Mouse (Mus musculus) cortical plate, adult 2 months (tissue): ENCODE measurements around the gene Erc2. TPM values are rescaled to one million over a fixed set of nuclear protein-coding genes. Genes with fewer than 3 reads are reported as not detected.
A peak's percentile ranks its signal among the peaks of the same experiment; 100 is the strongest.

Experiments
- H3K27ac ChIP-seq: fragments of 200-500 bp; 2 replicates; pipeline ENCODE4 v1.5.1; 2012; ENCODE audit warnings: low read length, control low read depth, inconsistent platforms; ENCODE audit not compliant: insufficient read depth
- H3K4me1 ChIP-seq: fragments of 200-500 bp; 2 replicates; pipeline ENCODE4 v1.6.1; 2011; ENCODE audit warnings: low read length; ENCODE audit not compliant: control insufficient read depth, insufficient read depth
- H3K4me3 ChIP-seq: fragments of 200-500 bp; 2 replicates; pipeline ENCODE4 v1.5.1; 2011; ENCODE audit warnings: mild to moderate bottlenecking, low read length, control low read depth; ENCODE audit not compliant: insufficient read depth
- CTCF ChIP-seq: fragments of 200-500 bp; IDR thresholded peaks from 2 replicates; pipeline ENCODE4 v1.5.1; 2011; ENCODE audit warnings: mild to moderate bottlenecking, control low read depth, low read length; ENCODE audit not compliant: insufficient read depth; ENCODE audit errors: extremely low read depth
- POLR2A ChIP-seq: fragments of 200-500 bp; IDR thresholded peaks from 2 replicates; pipeline ENCODE4 v1.6.1; 2011; ENCODE audit warnings: mild to moderate bottlenecking, low read length, control low read depth; ENCODE audit not compliant: insufficient read depth; ENCODE audit errors: extremely low read depth
- polyA plus RNA-seq: library from polyadenylated mRNA; depleted of rRNA; stranded (reverse); fragments of >200 nt; gene quantifications from 2 replicates; pipeline ENCODE4 v1.2.3, GENCODE M21; 2012

The Erc2 gene
- polyA plus RNA-seq, 1 experiment = 77.8 TPM

- no peak overlapping the region for H3K4me3 ChIP-seq
- no peak overlapping the region for H3K27ac ChIP-seq
- peaks cover 3% of the 10 kb centered on the region for H3K4me1 ChIP-seq
- TF ChIP-seq CTCF (no peak), POLR2A (no peak)
Measured at GRCm38 (mm10) chr14:27717364-27717763, 95.1 kb downstream of the Erc2 start.

- peaks cover 1% of the 10 kb centered on the region for H3K4me1 ChIP-seq
- H3K4me3 ChIP-seq = no peak overlapping the region
- no peak overlapping the region; the same call in 1 of the 2 replicates for H3K27ac ChIP-seq
- TF ChIP-seq POLR2A = no peak
- no peak for TF ChIP-seq CTCF
Measured at GRCm38 (mm10) chr14:27719601-27720000, 97.4 kb downstream of the Erc2 start.

- no peak overlapping the region for H3K4me3 ChIP-seq
- TF ChIP-seq POLR2A (no peak), CTCF (no peak)
Measured at GRCm38 (mm10) chr14:27720944-27721343, 98.7 kb downstream of the Erc2 start.

GRCm38 (mm10) chr14:27721759-27722158 is 99.5 kb downstream of the Erc2 start:
- TF ChIP-seq POLR2A (no peak), CTCF (no peak)
- no peak overlapping the region for H3K27ac ChIP-seq
- no peak overlapping the region for H3K4me3 ChIP-seq
- H3K4me1 ChIP-seq = peaks cover 4% of the 10 kb centered on the region

More at GRCm38 (mm10) chr14:27720944-27721343, 98.7 kb downstream of the Erc2 start:
- Histone ChIP-seq H3K27ac (no peak overlapping the region; the same call in 1 of the 2 replicates), H3K4me1 (peaks cover 4% of the 10 kb centered on the region)

GRCm38 (mm10) chr14:27727541-27727940 is 105.3 kb downstream of the Erc2 start:
- Histone ChIP-seq H3K4me3 (no peak overlapping the region), H3K4me1 (peaks cover 4% of the 10 kb centered on the region; the same call in 1 of the 2 replicates), H3K27ac (no peak overlapping the region)
- no peak for TF ChIP-seq CTCF
- no peak for TF ChIP-seq POLR2A

GRCm38 (mm10) chr14:27731086-27731485 is 108.9 kb downstream of the Erc2 start:
- TF ChIP-seq CTCF = no peak
- TF ChIP-seq POLR2A = no peak
- Histone ChIP-seq H3K4me1 (peaks cover 3% of the 10 kb centered on the region; the same call in 1 of the 2 replicates), H3K27ac (no peak overlapping the region)

GRCm38 (mm10) chr14:27739436-27739835 is 117.2 kb downstream of the Erc2 start:
- TF ChIP-seq POLR2A (no peak), CTCF (no peak)
- Histone ChIP-seq H3K27ac (no peak overlapping the region), H3K4me3 (no peak overlapping the region), H3K4me1 (peaks cover 3% of the 10 kb centered on the region; the same call in 1 of the 2 replicates)

More at GRCm38 (mm10) chr14:27731086-27731485, 108.9 kb downstream of the Erc2 start:
- H3K4me3 ChIP-seq = no peak overlapping the region

- Histone ChIP-seq H3K27ac (no peak overlapping the region), H3K4me1 (peaks cover 3% of the 10 kb centered on the region; the same call in 1 of the 2 replicates), H3K4me3 (no peak overlapping the region)
- TF ChIP-seq CTCF (peak; percentile 82), POLR2A (no peak)
Measured at GRCm38 (mm10) chr14:27741248-27741916, 119.2 kb downstream of the Erc2 start.

- Histone ChIP-seq H3K27ac (no peak overlapping the region), H3K4me3 (no peak overlapping the region), H3K4me1 (no peaks in the 10 kb centered on the region; the same call in 1 of the 2 replicates)
- no peak for TF ChIP-seq CTCF
- no peak for TF ChIP-seq POLR2A
Measured at GRCm38 (mm10) chr14:27754340-27754739, 132.1 kb downstream of the Erc2 start.

- TF ChIP-seq CTCF (no peak), POLR2A (no peak)
- H3K27ac ChIP-seq = no peak overlapping the region
- no peaks in the 10 kb centered on the region; the same call in 1 of the 2 replicates for H3K4me1 ChIP-seq
- no peak overlapping the region for H3K4me3 ChIP-seq
Measured at GRCm38 (mm10) chr14:27756901-27757300, 134.7 kb downstream of the Erc2 start.
